Mouse (Mus musculus) heart, adult 2 months (tissue): Measurements from ENCODE around the gene Vamp4.

Source experiments
- CTCF ChIP-seq: fragments of 200-600 bp; IDR thresholded peaks from 2 replicates; pipeline ENCODE4 v1.8.1; 2022; ENCODE audit warnings: antibody characterized with exemption, mild to moderate bottlenecking, moderate library complexity
- EP300 ChIP-seq: fragments of 200-500 bp; IDR thresholded peaks from 2 replicates; pipeline ENCODE4 v1.6.1; 2011; ENCODE audit warnings: low read depth, low read length, control low read depth; ENCODE audit not compliant: insufficient read depth

DNA sequence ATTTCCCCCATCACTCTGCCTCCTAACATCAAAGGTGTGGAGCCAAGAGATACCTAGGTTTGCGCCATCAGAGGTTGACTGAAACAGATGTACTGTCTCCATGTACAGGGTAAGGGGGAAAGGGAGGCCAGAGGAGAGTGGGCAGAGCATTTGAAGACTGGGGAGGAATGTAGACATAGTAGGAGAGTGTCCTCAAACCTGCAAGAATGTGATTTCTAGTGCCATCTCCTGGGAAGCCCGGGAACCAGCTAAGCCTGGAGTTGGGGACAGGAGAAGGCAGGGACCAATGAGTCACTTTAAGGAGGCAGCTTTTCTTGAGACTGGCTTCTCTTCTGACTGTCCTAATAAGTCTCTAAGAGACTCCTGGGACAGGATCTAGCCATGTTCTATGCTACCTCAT, 40.7 kb upstream of the Vamp4 start:
- TF ChIP-seq EP300 (no peak), CTCF (peak; percentile 54)
